Mouse (Mus musculus): ENCODE data around the gene Cgas.

DNA sequence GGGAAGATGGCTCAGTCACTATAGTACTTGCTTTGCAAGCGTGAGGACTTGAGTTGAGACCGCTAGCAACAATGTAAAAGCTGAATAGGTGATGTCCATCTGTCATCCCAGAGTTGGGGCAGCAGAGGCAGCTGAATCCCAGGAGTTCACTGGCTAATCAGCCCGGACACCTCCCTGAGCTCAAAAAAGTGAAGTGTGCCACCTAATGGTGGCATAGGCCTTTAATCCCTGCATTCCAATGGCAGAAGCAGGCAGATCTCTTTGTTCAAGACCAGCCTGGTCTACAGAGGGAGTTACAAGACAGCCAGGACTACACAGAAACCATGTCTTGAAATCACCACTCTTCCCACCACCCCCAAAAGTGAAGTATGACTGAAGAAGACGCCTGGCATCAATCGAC lies 10.6 kb downstream of the Cgas start:
- TF ChIP-seq CTCF (IDR thresholded peaks at IDR 0.05; ENCODE audit: control insufficient read depth, insufficient read depth, insufficient read length) (no peak), MYOG (IDR thresholded peaks at IDR 0.05; ENCODE audit: control insufficient read depth, extremely low read depth, insufficient read length) (no peak), USF1 (IDR thresholded peaks at IDR 0.05; ENCODE audit: low read depth) (no peak), MYOD1 (IDR thresholded peaks at IDR 0.05; ENCODE audit: control insufficient read depth, insufficient read length, low read depth) (no peak), CEBPB (IDR thresholded peaks at IDR 0.05; ENCODE audit: low read depth) (no peak), FOSL1 (IDR thresholded peaks at IDR 0.05; ENCODE audit: insufficient read depth, low read length, poor library complexity, severe bottlenecking) (no peak), MAX (IDR thresholded peaks at IDR 0.05) (no peak)
